Mouse (Mus musculus): ENCODE results near the gene Mbd5. TPM values are rescaled to one million over a fixed set of nuclear protein-coding genes. Genes with fewer than 3 reads are reported as not detected.
A peak's percentile ranks its signal among the peaks of the same experiment; 100 is the strongest.

Mbd5 gene
- total and polyA plus RNA-seq, 3 experiments = 4.4 to 8.7 TPM; not detected in 1

GRCm38 (mm10) chr2:48949743-48950251 lies 489 bp downstream of the Mbd5 start:
- Histone ChIP-seq H3K9ac (ENCODE audit: control insufficient read depth, low read depth, low read length, poor library complexity, severe bottlenecking) (peak overlapping the region; percentile 97), H3K4me3 (ENCODE audit: control insufficient read depth in 1 of 2, insufficient read depth in 1 of 2, low read depth in 2 of 2, low read length in 2 of 2) (peak overlapping the region; percentile 88 to 98), H3K79me2 (ENCODE audit: control insufficient read depth, insufficient read depth, low read length, poor library complexity) (peaks cover 45% of the 10 kb centered on the region), H3K36me3 (ENCODE audit: control insufficient read depth in 1 of 2, insufficient read depth in 2 of 2, low read length in 2 of 2) (peaks cover 7 to 36% of the 10 kb centered on the region in 2 experiments; a peak in 3 of 4 replicates), H3K9me3 (replicated peaks; ENCODE audit: insufficient read depth, low read length) (no peaks in the 10 kb centered on the region), H3K27me3 (ENCODE audit: control insufficient read depth in 1 of 2, insufficient read depth in 2 of 2, low read length in 2 of 2) (no peaks in the 10 kb centered on the region), H3K4me1 (ENCODE audit: control insufficient read depth in 1 of 2, insufficient read depth in 2 of 2, low read length in 2 of 2) (peaks cover 0 to 17% of the 10 kb centered on the region in 2 experiments; a peak in 3 of 4 replicates), H3K27ac (ENCODE audit: control insufficient read depth, low read depth, low read length) (peak overlapping the region; percentile 90)
- TF ChIP-seq SIN3A (IDR thresholded peaks at IDR 0.05; ENCODE audit: low read length) = 0 out of 2 replicates have a peak, but pooled peaks have one; percentile 17
- TF ChIP-seq POLR2A (IDR thresholded peaks at IDR 0.05; ENCODE audit: control insufficient read depth in 1 of 2, insufficient read depth in 1 of 2, low read depth in 1 of 2, low read length in 2 of 2, poor library complexity in 1 of 2) = peak; percentile 31 to 35; a peak in 2 of 4 replicates
- peak; percentile 34; the same call in 1 of the 2 replicates for TF ChIP-seq MAZ (IDR thresholded peaks at IDR 0.05; ENCODE audit: low read depth, low read length)
- no peak for TF ChIP-seq ETS1 (IDR thresholded peaks at IDR 0.05; ENCODE audit: low read depth, low read length)
- TF ChIP-seq TAL1 (IDR thresholded peaks at IDR 0.05; ENCODE audit: low read length) = no peak
- TF ChIP-seq CHD2 (IDR thresholded peaks at IDR 0.05; ENCODE audit: low read length) = no peak
- peak; percentile 15; the same call in 1 of the 2 replicates for TF ChIP-seq NELFE (IDR thresholded peaks at IDR 0.05; ENCODE audit: low read depth, low read length)
- TF ChIP-seq ZMIZ1 (IDR thresholded peaks at IDR 0.05; ENCODE audit: low read depth, low read length) = peak; percentile 43; the same call in 1 of the 2 replicates
- no peak for TF ChIP-seq USF2 (IDR thresholded peaks at IDR 0.05; ENCODE audit: borderline replicate concordance in 1 of 2, insufficient read depth in 1 of 2, low read depth in 1 of 2, low read length in 2 of 2)
- 0 out of 2 replicates have a peak, but pooled peaks have one; percentile 19 for TF ChIP-seq TBP (IDR thresholded peaks at IDR 0.05; ENCODE audit: low read depth, low read length)
- TF ChIP-seq MXI1 (IDR thresholded peaks at IDR 0.05; ENCODE audit: low read depth, low read length) = peak; percentile 66; the same call in 1 of the 2 replicates
- DNase-seq (ENCODE audit: low read depth, low spot score) = peak; percentile 71

- no peak for DNase-seq (ENCODE audit: low read depth, low spot score)
- no peak for TF ChIP-seq TBP (IDR thresholded peaks at IDR 0.05; ENCODE audit: low read depth, low read length)
- TF ChIP-seq MXI1 (IDR thresholded peaks at IDR 0.05; ENCODE audit: low read depth, low read length) = no peak
- no peak for TF ChIP-seq NRF1 (IDR thresholded peaks at IDR 0.05; ENCODE audit: insufficient read depth, low read depth, low read length, poor library complexity, severe bottlenecking)
- TF ChIP-seq E2F4 (IDR thresholded peaks at IDR 0.05; ENCODE audit: borderline replicate concordance, low read depth, low read length) = no peak
- TF ChIP-seq GABPA (IDR thresholded peaks at IDR 0.05; ENCODE audit: low read depth, low read length) = no peak
- no peak for TF ChIP-seq SIN3A (IDR thresholded peaks at IDR 0.05; ENCODE audit: low read length)
- no peak for TF ChIP-seq UBTF (IDR thresholded peaks at IDR 0.05; ENCODE audit: borderline replicate concordance, insufficient read depth, low read depth, low read length)
- TF ChIP-seq GATA1 (IDR thresholded peaks at IDR 0.05; ENCODE audit: low read depth, low read length) = no peak
- no peak for TF ChIP-seq POLR2AphosphoS2 (IDR thresholded peaks at IDR 0.05; ENCODE audit: low read length)
- TF ChIP-seq ZNF384 (IDR thresholded peaks at IDR 0.05; ENCODE audit: low read depth, low read length) = no peak
- TF ChIP-seq CHD1 (IDR thresholded peaks at IDR 0.05; ENCODE audit: low read depth, low read length) = no peak
- no peak for TF ChIP-seq EP300 (IDR thresholded peaks at IDR 0.05; ENCODE audit: low read depth in 1 of 2, low read length in 2 of 2)
- TF ChIP-seq MYC (IDR thresholded peaks at IDR 0.05; ENCODE audit: low read depth, low read length) = no peak
- TF ChIP-seq ZKSCAN1 (IDR thresholded peaks at IDR 0.05; ENCODE audit: low read depth, low read length) = no peak
- Histone ChIP-seq H3K27ac (ENCODE audit: control insufficient read depth, low read depth, low read length) (peak within 1 kb of the TSS; percentile 90), H3K36me3 (ENCODE audit: control insufficient read depth in 1 of 2, insufficient read depth in 2 of 2, low read length in 2 of 2) (peaks cover 7 to 35% of the 10 kb centered on the region in 2 experiments; a peak in 3 of 4 replicates), H3K27me3 (ENCODE audit: control insufficient read depth in 1 of 2, insufficient read depth in 2 of 2, low read length in 2 of 2) (no peaks in the 10 kb centered on the region), H3K9me3 (replicated peaks; ENCODE audit: insufficient read depth, low read length) (no peaks in the 10 kb centered on the region), H3K79me2 (ENCODE audit: control insufficient read depth, insufficient read depth, low read length, poor library complexity) (peaks cover 45% of the 10 kb centered on the region), H3K9ac (ENCODE audit: control insufficient read depth, low read depth, low read length, poor library complexity, severe bottlenecking) (peak within 1 kb of the TSS; percentile 97), H3K4me3 (ENCODE audit: control insufficient read depth in 1 of 2, insufficient read depth in 1 of 2, low read depth in 2 of 2, low read length in 2 of 2) (peak within 1 kb of the TSS; percentile 88 to 98), H3K4me1 (ENCODE audit: control insufficient read depth in 1 of 2, insufficient read depth in 2 of 2, low read length in 2 of 2) (peaks cover 0 to 20% of the 10 kb centered on the region in 2 experiments; a peak in 3 of 4 replicates)
Observed at GRCm38 (mm10) chr2:48950252-48950315, 776 bp downstream of the Mbd5 start, which contains the start of gene Orc4. TSS of gene Orc4 (minus strand) at chr2:48950277.
